Mouse (Mus musculus): Measurements from ENCODE around the gene Pcgf3. TPM values are rescaled to one million over a fixed set of nuclear protein-coding genes. Genes with fewer than 3 reads are reported as not detected.

The Pcgf3 gene
- polyA plus RNA-seq, 1 experiment = 3.9 TPM

- Histone ChIP-seq H3K27ac (ENCODE audit: insufficient read depth, low read length) (no peak overlapping the region), H3K4me1 (ENCODE audit: control insufficient read depth, insufficient read depth, insufficient read length) (no peaks in the 10 kb centered on the region), H3K27me3 (ENCODE audit: control insufficient read depth, insufficient read depth, low read length) (no peaks in the 10 kb centered on the region), H3K36me3 (ENCODE audit: control insufficient read depth, insufficient read depth, low read length) (no peaks in the 10 kb centered on the region), H3K4me3 (ENCODE audit: extremely low read depth, insufficient read depth, insufficient read length) (no peak overlapping the region)
- DNase-seq (ENCODE audit: low read depth in 1 of 2, low spot score in 2 of 2) = no peak
- 76% methylated on average over 2 of the region's 2 CpGs for WGBS
- TF ChIP-seq POLR2A (IDR thresholded peaks at IDR 0.05; ENCODE audit: low read depth, low read length) (no peak), CTCF (IDR thresholded peaks at IDR 0.05; ENCODE audit: extremely low read depth, insufficient read depth, insufficient read length, insufficient replicate concordance) (no peak)
Measured at GRCm38 (mm10) chr5:108521016-108521415, 60.0 kb downstream of the Pcgf3 start.

GRCm38 (mm10) chr5:108521896-108522295, 60.9 kb downstream of the Pcgf3 start:
- H3K36me3 ChIP-seq (ENCODE audit: control insufficient read depth, insufficient read depth, low read length) = no peaks in the 10 kb centered on the region
- no peak for TF ChIP-seq CTCF (IDR thresholded peaks at IDR 0.05; ENCODE audit: extremely low read depth, insufficient read depth, insufficient read length, insufficient replicate concordance)
- TF ChIP-seq POLR2A (IDR thresholded peaks at IDR 0.05; ENCODE audit: low read depth, low read length) = no peak
- WGBS = 82% methylated on average over 3 of the region's 3 CpGs

GRCm38 (mm10) chr5:108522597-108522996, 61.6 kb downstream of the Pcgf3 start:
- H3K4me3 ChIP-seq (ENCODE audit: extremely low read depth, insufficient read depth, insufficient read length) = no peak overlapping the region
- H3K4me1 ChIP-seq (ENCODE audit: control insufficient read depth, insufficient read depth, insufficient read length) = no peaks in the 10 kb centered on the region
- TF ChIP-seq POLR2A (IDR thresholded peaks at IDR 0.05; ENCODE audit: low read depth, low read length) (no peak), CTCF (IDR thresholded peaks at IDR 0.05; ENCODE audit: extremely low read depth, insufficient read depth, insufficient read length, insufficient replicate concordance) (no peak)
- no peaks in the 10 kb centered on the region for H3K27me3 ChIP-seq (ENCODE audit: control insufficient read depth, insufficient read depth, low read length)
- DNase-seq (ENCODE audit: low read depth in 1 of 2, low spot score in 2 of 2) = no peak
- 80% methylated on average over 3 of the region's 3 CpGs for WGBS
- no peaks in the 10 kb centered on the region for H3K36me3 ChIP-seq (ENCODE audit: control insufficient read depth, insufficient read depth, low read length)
- no peak overlapping the region for H3K27ac ChIP-seq (ENCODE audit: insufficient read depth, low read length)

More at GRCm38 (mm10) chr5:108521896-108522295, 60.9 kb downstream of the Pcgf3 start:
- Histone ChIP-seq H3K4me1 (ENCODE audit: control insufficient read depth, insufficient read depth, insufficient read length) (no peaks in the 10 kb centered on the region), H3K27me3 (ENCODE audit: control insufficient read depth, insufficient read depth, low read length) (no peaks in the 10 kb centered on the region), H3K27ac (ENCODE audit: insufficient read depth, low read length) (no peak overlapping the region), H3K4me3 (ENCODE audit: extremely low read depth, insufficient read depth, insufficient read length) (no peak overlapping the region)
- DNase-seq (ENCODE audit: low read depth in 1 of 2, low spot score in 2 of 2) = no peak

GRCm38 (mm10) chr5:108534188-108534587, 73.2 kb downstream of the Pcgf3 start:
- no peak for TF ChIP-seq POLR2A (IDR thresholded peaks at IDR 0.05; ENCODE audit: low read depth, low read length)
- WGBS = 92% methylated on average over 2 of the region's 2 CpGs
- no peak overlapping the region for H3K27ac ChIP-seq (ENCODE audit: insufficient read depth, low read length)

GRCm38 (mm10) chr5:108543516-108544291, 82.7 kb downstream of the Pcgf3 start:
- Histone ChIP-seq H3K27ac (ENCODE audit: insufficient read depth, low read length) (no peak overlapping the region), H3K4me3 (ENCODE audit: extremely low read depth, insufficient read depth, insufficient read length) (no peak overlapping the region), H3K27me3 (ENCODE audit: control insufficient read depth, insufficient read depth, low read length) (no peaks in the 10 kb centered on the region; the same call in 1 of the 2 replicates), H3K4me1 (ENCODE audit: control insufficient read depth, insufficient read depth, insufficient read length) (no peaks in the 10 kb centered on the region), H3K36me3 (ENCODE audit: control insufficient read depth, insufficient read depth, low read length) (no peaks in the 10 kb centered on the region)
- TF ChIP-seq CTCF (IDR thresholded peaks at IDR 0.05; ENCODE audit: extremely low read depth, insufficient read depth, insufficient read length, insufficient replicate concordance) (no peak), POLR2A (IDR thresholded peaks at IDR 0.05; ENCODE audit: low read depth, low read length) (no peak)
- no peak for DNase-seq (ENCODE audit: low read depth in 1 of 2, low spot score in 2 of 2)
- 68% methylated on average over 7 of the region's 7 CpGs for WGBS

More at GRCm38 (mm10) chr5:108534188-108534587, 73.2 kb downstream of the Pcgf3 start:
- Histone ChIP-seq H3K36me3 (ENCODE audit: control insufficient read depth, insufficient read depth, low read length) (no peaks in the 10 kb centered on the region), H3K4me3 (ENCODE audit: extremely low read depth, insufficient read depth, insufficient read length) (no peak overlapping the region), H3K4me1 (ENCODE audit: control insufficient read depth, insufficient read depth, insufficient read length) (no peaks in the 10 kb centered on the region), H3K27me3 (ENCODE audit: control insufficient read depth, insufficient read depth, low read length) (no peaks in the 10 kb centered on the region)
- no peak for DNase-seq (ENCODE audit: low read depth in 1 of 2, low spot score in 2 of 2)

GRCm38 (mm10) chr5:108547636-108548035, 86.6 kb downstream of the Pcgf3 start:
- 88% methylated on average over 5 of the region's 5 CpGs for WGBS
- H3K36me3 ChIP-seq (ENCODE audit: control insufficient read depth, insufficient read depth, low read length) = no peaks in the 10 kb centered on the region

GRCm38 (mm10) chr5:108549137-108549488, 88.1 kb downstream of the Pcgf3 start:
- Histone ChIP-seq H3K4me1 (ENCODE audit: control insufficient read depth, insufficient read depth, insufficient read length) (no peaks in the 10 kb centered on the region), H3K4me3 (ENCODE audit: extremely low read depth, insufficient read depth, insufficient read length) (no peak overlapping the region), H3K36me3 (ENCODE audit: control insufficient read depth, insufficient read depth, low read length) (no peaks in the 10 kb centered on the region), H3K27me3 (ENCODE audit: control insufficient read depth, insufficient read depth, low read length) (peaks cover 7% of the 10 kb centered on the region), H3K27ac (ENCODE audit: insufficient read depth, low read length) (no peak overlapping the region)
- DNase-seq (ENCODE audit: low read depth in 1 of 2, low spot score in 2 of 2) = no peak
- TF ChIP-seq POLR2A (IDR thresholded peaks at IDR 0.05; ENCODE audit: low read depth, low read length) (no peak), CTCF (IDR thresholded peaks at IDR 0.05; ENCODE audit: extremely low read depth, insufficient read depth, insufficient read length, insufficient replicate concordance) (no peak)
- WGBS = 22% methylated on average over 7 of the region's 7 CpGs

More at GRCm38 (mm10) chr5:108547636-108548035, 86.6 kb downstream of the Pcgf3 start:
- no peaks in the 10 kb centered on the region for H3K4me1 ChIP-seq (ENCODE audit: control insufficient read depth, insufficient read depth, insufficient read length)
- H3K27ac ChIP-seq (ENCODE audit: insufficient read depth, low read length) = no peak overlapping the region
- H3K4me3 ChIP-seq (ENCODE audit: extremely low read depth, insufficient read depth, insufficient read length) = no peak overlapping the region
- no peak for TF ChIP-seq CTCF (IDR thresholded peaks at IDR 0.05; ENCODE audit: extremely low read depth, insufficient read depth, insufficient read length, insufficient replicate concordance)
- no peak for TF ChIP-seq POLR2A (IDR thresholded peaks at IDR 0.05; ENCODE audit: low read depth, low read length)
- DNase-seq (ENCODE audit: low read depth in 1 of 2, low spot score in 2 of 2) = no peak
- H3K27me3 ChIP-seq (ENCODE audit: control insufficient read depth, insufficient read depth, low read length) = peaks cover 7% of the 10 kb centered on the region
